11 mouse cellular contexts compared by ENCODE assay signal in genomic region chr12:104838462-104838861, GRCm38 (mm10). TPM values are rescaled to one million over a fixed set of nuclear protein-coding genes. Genes with fewer than 3 reads are reported as not detected.
DNase-seq lines count a peak whose midpoint lies in the region; ATAC-seq lines count a peak whose summit lies in the region.
"Had no signal": no experiment of that assay in that cellular context is flagged by ENCODE, and none has a peak within 500 bp of the region (broad histone marks: within the 10 kb centered on the region; RNA-seq: fewer than 3 reads in every experiment).

No protein-coding gene starts in this region.

- peak; percentile 61 to 68 for DNase-seq in cerebellum, postnatal 10 days
- no peak for DNase-seq in cerebellum, adult 11 months
- peak; percentile 55 for DNase-seq in layer of hippocampus, adult 11-12 months (ENCODE audit: low spot score)
- no peak for DNase-seq in layer of hippocampus, postnatal 25 days (ENCODE audit: extremely low spot score in 1 of 2, low spot score in 1 of 2)
- peak; percentile 49 for DNase-seq in left cerebral cortex, postnatal 4 days
- DNase-seq in left cerebral cortex, postnatal 10 days (ENCODE audit: extremely low spot score in 1 of 2, low spot score in 2 of 2): no peak
- DNase-seq in layer of hippocampus, adult 9-11 months: peak; percentile 57
- DNase-seq: gastrocnemius, postnatal 25 days; heart, adult 18-20 months had no signal

- ATAC-seq in monocyte, adult 5-6 weeks (replicated peaks; ENCODE audit: insufficient number of reproducible peaks, low FRiP score, low TSS enrichment, poor library complexity, severe bottlenecking): no peak

- intact Hi-C loops in left cerebral cortex, postnatal 4 days (cut with DNase I): loop anchor here (10.0 kb wide), 1 partner anchor 96 kb away; no protein-coding TSS in a partner anchor
- intact Hi-C loops in left cerebral cortex, postnatal 10 days (cut with DNase I): loop anchor here (5.0 kb wide), 1 partner anchor 99 kb away; no protein-coding TSS in a partner anchor

RNA-seq across cellular contexts. Expression of gene Clmn, which starts 26.4 kb away (rescaled TPM):
- 10 to 100 TPM; 81.0 to 83.2 TPM for total RNA-seq in layer of hippocampus, postnatal 25 days (2021)
- total RNA-seq in left cerebral cortex, postnatal 4 days (2021): 10 to 100 TPM in 1 of 2 experiments, 1 to 10 TPM in 1; 8.3 to 10.1 TPM
- total RNA-seq in left cerebral cortex, postnatal 10 days (2021): 10 to 100 TPM; 18.1 to 24.5 TPM
- total RNA-seq in monocyte, adult 5-6 weeks (2017): 0.19 TPM in 1 of 3 replicates, not detected in the others
- total RNA-seq: CH12.LX had no signal

Comparison
In these comparisons a context has a peak if more than half of its experiments do, and no peak if none do; other contexts are left out.
1. DNase-seq: peak in cerebellum, postnatal 10 days (2 of 2), layer of hippocampus, adult 11-12 months (single experiment), left cerebral cortex, postnatal 4 days (single experiment) and layer of hippocampus, adult 9-11 months (single experiment); none in cerebellum, adult 11 months (single experiment), layer of hippocampus, postnatal 25 days (0 of 2) and left cerebral cortex, postnatal 10 days (0 of 2).